Mouse (Mus musculus) hindbrain, embryonic 10.5 days (tissue): ENCODE measurements around the gene Igfbpl1. TPM values are rescaled to one million over a fixed set of nuclear protein-coding genes. Genes with fewer than 3 reads are reported as not detected.
A peak's percentile ranks its signal among the peaks of the same experiment; 100 is the strongest.

Source experiments
- DNase-seq: peaks from one replicate; pipeline ENCODE4 v3.0.0-alpha.2; 2017; ENCODE audit warnings: low spot score
- H3K27ac ChIP-seq: fragments of 300-500 bp; sonication (generic); 2 replicates; pipeline ENCODE4 v1.5.1; 2016; ENCODE audit warnings: mild to moderate bottlenecking, moderate library complexity
- H3K27me3 ChIP-seq: fragments of 300-500 bp; sonication (generic); 2 replicates; pipeline ENCODE4 v1.6.1; 2016; ENCODE audit warnings: mild to moderate bottlenecking; ENCODE audit not compliant: poor library complexity, insufficient read depth, severe bottlenecking
- H3K36me3 ChIP-seq: fragments of 300-500 bp; sonication (generic); 2 replicates; pipeline ENCODE4 v1.6.1; 2016; ENCODE audit warnings: mild to moderate bottlenecking, moderate library complexity
- H3K4me1 ChIP-seq: fragments of 300-500 bp; sonication (generic); replicated peaks from 2 replicates; pipeline ENCODE4 v1.6.1; 2016; ENCODE audit warnings: mild to moderate bottlenecking
- H3K4me3 ChIP-seq: fragments of 300-500 bp; sonication (generic); 2 replicates; pipeline ENCODE4 v1.5.1; 2016; ENCODE audit warnings: mild to moderate bottlenecking, moderate library complexity
- H3K9me3 ChIP-seq: fragments of 300-500 bp; sonication (generic); 2 replicates; pipeline ENCODE4 v1.6.1; 2016; ENCODE audit warnings: mild to moderate bottlenecking, moderate library complexity
- WGBS: fragments of 180-500 bp; shearing (Covaris S2); methylation state at CpG from one replicate; pipeline ENCODE4 v1.1.7; 2016; 5-methylcytosine and 5-hydroxymethylcytosine counted together
- polyA plus RNA-seq: library from polyadenylated mRNA; unstranded; fragments of >200 nt; fragmentation: Nextera tagmentation; extraction: Ambion mirVana; gene quantifications from 2 replicates; pipeline ENCODE4 v1.2.1, GENCODE M21; 2016

Gene Igfbpl1
- polyA plus RNA-seq, 1 experiment from 2014 or later = 56.4 TPM

- Histone ChIP-seq H3K4me3 (no peak overlapping the region), H3K36me3 (no peaks in the 10 kb centered on the region), H3K27me3 (peaks cover 28% of the 10 kb centered on the region), H3K4me1 (peaks cover 31% of the 10 kb centered on the region), H3K9me3 (no peaks in the 10 kb centered on the region), H3K27ac (no peak overlapping the region)
- no peak for DNase-seq
- 84% methylated on average over 2 of the region's 2 CpGs for WGBS
These were observed 19.5 kb upstream of the Igfbpl1 start for GRCm38 (mm10) chr4:45846263-45846662.

DNA sequence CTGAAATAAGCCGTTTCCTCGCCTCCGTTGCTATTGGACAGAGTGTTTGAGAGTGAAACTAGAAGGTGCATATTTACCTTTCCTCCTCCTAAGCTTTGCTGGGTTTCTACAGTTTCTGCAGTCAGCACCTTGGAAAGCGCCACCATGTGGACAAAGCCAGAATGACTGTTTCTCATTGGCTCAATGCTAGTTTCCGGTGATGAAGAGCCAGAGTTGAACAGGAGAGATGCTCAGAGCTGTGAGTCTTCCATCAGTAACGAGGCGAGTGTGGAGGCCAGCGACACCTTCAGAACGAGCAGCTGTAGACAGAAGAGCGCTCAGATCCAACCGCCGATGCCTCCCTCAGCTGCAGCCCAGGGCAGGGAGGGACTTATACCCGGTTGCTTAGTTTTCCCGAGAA is 17.6 kb upstream of the Igfbpl1 start:
- H3K36me3 ChIP-seq = no peaks in the 10 kb centered on the region
- peak; percentile 68 for DNase-seq
- peaks cover 18% of the 10 kb centered on the region for H3K4me1 ChIP-seq
- WGBS = 47% methylated on average over 14 of the region's 14 CpGs
- no peak overlapping the region for H3K4me3 ChIP-seq
- no peaks in the 10 kb centered on the region for H3K9me3 ChIP-seq
- H3K27ac ChIP-seq = no peak overlapping the region
- peaks cover 20% of the 10 kb centered on the region for H3K27me3 ChIP-seq

DNA sequence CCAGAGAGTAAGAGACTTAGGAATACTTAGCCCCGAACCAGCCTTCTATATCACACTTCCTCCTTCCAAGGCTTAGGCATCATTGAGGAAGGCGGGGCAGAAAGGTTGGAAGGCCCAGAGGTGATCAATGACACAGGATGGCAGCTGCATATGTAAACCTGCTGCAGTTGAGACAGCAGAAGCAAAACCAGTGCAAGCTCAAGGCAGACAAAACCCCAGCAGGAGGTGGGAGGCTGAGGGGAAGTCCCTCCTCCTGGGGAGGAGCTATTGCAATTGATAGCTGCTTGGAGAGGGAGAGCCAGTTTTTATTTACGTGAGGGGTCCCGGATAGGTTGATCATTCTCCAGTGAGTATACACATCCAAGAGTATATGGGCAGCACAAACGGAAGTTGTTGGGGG is 6.7 kb upstream of the Igfbpl1 start:
- DNase-seq = no peak
- Histone ChIP-seq H3K4me3 (no peak overlapping the region), H3K27ac (0 out of 2 replicates have a peak overlapping the region, but pooled peaks have one; percentile 23), H3K27me3 (peaks cover 36% of the 10 kb centered on the region), H3K9me3 (no peaks in the 10 kb centered on the region), H3K36me3 (no peaks in the 10 kb centered on the region), H3K4me1 (peaks cover 31% of the 10 kb centered on the region)
- 37% methylated on average over 5 of the region's 5 CpGs for WGBS

- Histone ChIP-seq H3K27ac (no peak overlapping the region), H3K27me3 (peaks cover 50% of the 10 kb centered on the region), H3K4me3 (no peak overlapping the region), H3K9me3 (no peaks in the 10 kb centered on the region), H3K36me3 (no peaks in the 10 kb centered on the region), H3K4me1 (peaks cover 35% of the 10 kb centered on the region)
- no peak for DNase-seq
- 94% methylated on average over 7 of the region's 7 CpGs for WGBS
These were observed 5.3 kb upstream of the Igfbpl1 start for GRCm38 (mm10) chr4:45831996-45832395.

DNA sequence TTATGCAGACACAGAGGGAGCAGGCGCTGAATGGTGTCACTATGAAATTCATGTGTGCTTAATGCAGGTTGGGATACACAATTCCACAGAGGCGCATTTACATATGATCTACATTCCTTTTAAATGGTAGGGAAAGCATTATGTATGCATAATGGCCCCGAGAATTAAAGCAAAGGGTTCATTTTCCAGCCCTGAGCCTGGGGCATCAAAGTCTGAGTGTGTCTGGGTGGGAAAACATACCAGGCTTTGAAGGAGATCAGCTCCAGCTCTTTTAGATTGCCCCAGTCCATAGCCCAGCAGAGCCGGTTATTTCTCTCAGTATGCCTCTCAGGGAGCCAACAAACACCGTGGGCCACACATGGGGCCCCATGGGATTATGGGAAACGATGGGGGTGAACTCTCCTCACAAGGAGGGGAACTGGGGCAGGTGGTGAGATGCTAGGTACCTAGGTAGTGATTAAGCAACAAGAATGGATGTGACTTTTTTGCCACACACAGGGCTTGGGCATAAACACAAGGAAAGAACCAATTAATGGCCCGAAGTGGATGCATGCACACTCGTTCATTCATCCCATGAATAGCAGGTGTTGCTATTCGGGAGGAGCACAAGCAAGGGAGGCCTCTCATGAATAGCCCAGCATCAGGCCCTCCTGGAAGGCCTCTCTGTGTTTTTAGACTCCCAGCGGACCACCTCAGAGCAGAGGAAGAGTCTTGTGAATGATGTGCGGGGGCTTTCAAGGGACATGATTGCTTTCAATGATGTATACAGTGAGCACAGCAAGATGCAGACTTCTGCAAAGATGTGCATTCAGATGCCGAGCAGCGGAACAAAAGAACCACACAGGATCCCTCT is 3.4 kb upstream of the Igfbpl1 start:
- Histone ChIP-seq H3K27ac (peak overlapping the region; percentile 78), H3K9me3 (no peaks in the 10 kb centered on the region), H3K4me3 (no peak overlapping the region), H3K27me3 (peaks cover 69% of the 10 kb centered on the region), H3K4me1 (peaks cover 52% of the 10 kb centered on the region), H3K36me3 (no peaks in the 10 kb centered on the region)
- WGBS = 34% methylated on average over 13 of the region's 13 CpGs
- no peak for DNase-seq

DNA sequence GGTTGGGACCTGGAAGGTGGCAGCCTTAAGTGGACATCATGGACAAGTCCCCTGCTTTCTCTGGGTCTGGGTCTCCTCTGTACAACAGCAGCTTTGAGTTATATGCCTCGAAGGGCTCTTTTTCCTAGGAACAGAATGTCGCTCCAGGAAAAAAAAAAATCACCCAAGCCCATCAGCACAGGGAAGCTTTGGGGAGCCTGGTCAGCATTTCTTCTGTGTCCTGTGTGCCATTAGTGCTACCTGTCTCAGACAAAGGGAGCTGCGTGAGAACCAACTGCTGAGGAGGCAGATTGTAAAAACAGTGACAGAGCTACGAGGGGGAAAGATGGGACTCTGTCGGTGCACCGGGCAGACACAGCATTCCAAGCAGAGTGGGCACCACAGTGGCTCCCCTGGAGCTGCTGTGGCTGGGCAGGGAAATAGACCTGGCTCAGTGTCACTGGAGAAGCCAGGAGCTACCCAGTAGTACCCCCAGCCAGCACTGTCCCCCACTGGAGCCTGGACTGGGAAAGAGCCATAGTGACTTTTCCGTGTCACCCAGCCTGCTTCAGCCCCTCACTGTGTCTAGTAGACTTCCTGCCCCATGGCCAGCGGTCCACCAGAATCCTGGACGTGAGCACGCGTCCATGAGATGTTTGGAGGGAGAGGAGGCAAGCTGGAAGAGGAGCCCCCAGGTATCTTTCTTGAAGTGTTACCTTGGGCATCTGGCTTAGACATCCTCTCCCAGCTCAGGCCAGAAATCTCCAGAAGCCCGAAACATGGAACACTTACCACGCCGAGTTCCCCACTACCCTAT is 1.8 kb downstream of the Igfbpl1 start:
- H3K9me3 ChIP-seq = no peaks in the 10 kb centered on the region
- peaks cover 84% of the 10 kb centered on the region for H3K27me3 ChIP-seq
- H3K27ac ChIP-seq = peak overlapping the region; percentile 86
- peak overlapping the region; percentile 60 for H3K4me3 ChIP-seq
- DNase-seq = peak; percentile 27
- peaks cover 8% of the 10 kb centered on the region for H3K36me3 ChIP-seq
- H3K4me1 ChIP-seq = peaks cover 81% of the 10 kb centered on the region
- WGBS = 34% methylated on average over 14 of the region's 14 CpGs

- DNase-seq = peak; percentile 71
- Histone ChIP-seq H3K9me3 (no peaks in the 10 kb centered on the region), H3K27ac (peak overlapping the region; percentile 86), H3K4me3 (peak overlapping the region; percentile 60), H3K4me1 (peaks cover 81% of the 10 kb centered on the region), H3K36me3 (peaks cover 8% of the 10 kb centered on the region), H3K27me3 (peaks cover 76% of the 10 kb centered on the region)
- 8% methylated on average over 10 of the region's 10 CpGs for WGBS
These were observed 2.5 kb downstream of the Igfbpl1 start for GRCm38 (mm10) chr4:45824049-45824760.

DNA sequence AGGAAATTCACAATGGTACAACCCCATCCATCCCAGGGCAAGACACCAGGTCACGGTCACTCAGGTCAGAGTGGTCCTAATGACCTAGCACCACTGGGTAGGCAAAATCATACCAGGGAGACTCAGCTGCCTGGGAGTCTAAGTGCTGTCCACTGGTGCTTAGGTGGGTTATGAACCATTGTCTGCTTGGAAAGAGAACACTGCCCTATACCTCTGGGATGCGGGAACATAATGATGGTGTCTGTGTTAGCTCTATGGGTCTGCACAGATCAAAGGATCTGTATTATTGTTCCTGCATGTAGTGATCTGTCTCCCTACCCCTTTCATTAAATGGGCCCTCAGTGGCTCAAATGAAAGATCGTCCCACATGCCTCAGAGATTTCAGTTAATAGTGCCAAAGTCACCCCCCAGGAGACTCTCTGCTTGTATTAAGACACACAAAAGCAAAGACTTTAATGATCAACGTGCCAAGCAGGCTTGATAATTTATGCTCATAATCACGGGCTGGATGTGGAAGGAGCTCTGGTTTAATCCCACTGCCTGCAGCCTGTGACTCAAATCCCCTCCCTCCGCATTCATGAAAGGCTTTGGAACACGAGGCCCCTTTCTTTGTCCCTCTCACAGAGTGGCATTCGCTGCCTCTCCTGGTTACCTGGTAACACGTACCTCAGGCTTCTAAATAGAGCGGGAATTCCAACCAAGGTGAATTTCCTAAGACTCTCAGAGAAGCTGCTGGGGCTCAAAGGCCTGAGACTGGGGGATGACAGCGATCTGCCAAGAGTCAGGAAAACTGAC is 3.7 kb downstream of the Igfbpl1 start:
- Histone ChIP-seq H3K4me1 (peaks cover 89% of the 10 kb centered on the region), H3K4me3 (peak overlapping the region; percentile 60)

GRCm38 (mm10) chr4:45821995-45822394 is 4.7 kb downstream of the Igfbpl1 start:
- peak overlapping the region; percentile 92 for H3K27ac ChIP-seq

More for the DNA sequence above, 3.7 kb downstream of the Igfbpl1 start:
- Histone ChIP-seq H3K36me3 (peaks cover 8% of the 10 kb centered on the region), H3K27me3 (peaks cover 64% of the 10 kb centered on the region), H3K9me3 (no peaks in the 10 kb centered on the region), H3K27ac (peak overlapping the region; percentile 86)
- DNase-seq = peak; percentile 53
- WGBS = 19% methylated on average over 11 of the region's 11 CpGs

DNA sequence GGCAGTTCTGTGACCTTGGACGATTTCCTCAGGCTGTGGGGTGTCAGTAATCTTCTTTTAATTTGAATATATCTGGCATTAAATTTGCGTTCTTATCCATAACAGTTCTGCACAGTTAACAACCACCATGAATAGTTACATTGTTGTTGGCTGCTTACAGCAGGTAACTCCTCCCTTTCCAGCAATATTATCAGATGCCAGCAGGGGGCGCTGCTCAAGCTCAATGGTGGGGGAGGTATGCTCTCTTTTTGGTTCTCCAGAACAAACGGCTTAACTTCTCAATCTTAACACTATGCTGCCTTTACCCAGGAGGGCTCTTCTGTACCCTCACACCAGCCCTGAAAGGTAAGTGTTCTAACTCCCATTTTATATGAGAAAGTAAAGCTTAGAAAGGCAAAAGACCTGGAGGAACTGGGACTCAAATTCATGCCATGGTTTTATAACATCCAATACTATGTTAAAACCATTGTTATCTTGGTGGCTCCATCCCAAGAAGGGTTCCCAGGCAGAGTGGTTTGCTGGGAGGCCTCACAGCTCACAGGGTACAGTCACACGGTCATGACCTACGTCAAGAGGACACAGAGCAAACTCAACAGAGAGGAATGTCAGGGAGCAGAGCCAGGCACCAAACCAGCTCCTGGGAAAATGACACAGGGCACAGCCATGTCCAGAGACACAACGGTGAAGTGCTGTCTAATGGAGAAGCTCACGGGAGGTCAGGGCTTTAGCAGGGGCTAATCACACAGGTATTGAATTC is 6.5 kb downstream of the Igfbpl1 start:
- Histone ChIP-seq H3K27me3 (peaks cover 37% of the 10 kb centered on the region), H3K4me3 (peak overlapping the region; percentile 39), H3K27ac (peak overlapping the region; percentile 92), H3K9me3 (no peaks in the 10 kb centered on the region), H3K4me1 (peaks cover 98% of the 10 kb centered on the region), H3K36me3 (peaks cover 8% of the 10 kb centered on the region)
- peak; percentile 78 for DNase-seq
- 42% methylated on average over 8 of the region's 8 CpGs for WGBS

More at GRCm38 (mm10) chr4:45821995-45822394, 4.7 kb downstream of the Igfbpl1 start:
- peaks cover 8% of the 10 kb centered on the region for H3K36me3 ChIP-seq
- H3K4me1 ChIP-seq = peaks cover 96% of the 10 kb centered on the region
- DNase-seq = peak; percentile 32
- H3K4me3 ChIP-seq = no peak overlapping the region
- H3K27me3 ChIP-seq = peaks cover 54% of the 10 kb centered on the region
- WGBS = 9% methylated on average over 3 of the region's 3 CpGs
- H3K9me3 ChIP-seq = no peaks in the 10 kb centered on the region

- H3K4me1 ChIP-seq = peaks cover 90% of the 10 kb centered on the region
- DNase-seq = peak; percentile 74
- 1% methylated on average over 17 of the region's 17 CpGs for WGBS
These were observed 7.4 kb downstream of the Igfbpl1 start for GRCm38 (mm10) chr4:45819208-45819931.

More at GRCm38 (mm10) chr4:45819208-45819931, 7.4 kb downstream of the Igfbpl1 start:
- H3K4me3 ChIP-seq = peak overlapping the region; percentile 39
- H3K9me3 ChIP-seq = no peaks in the 10 kb centered on the region
- H3K36me3 ChIP-seq = peaks cover 14% of the 10 kb centered on the region
- H3K27ac ChIP-seq = peak overlapping the region; percentile 92
- H3K27me3 ChIP-seq = peaks cover 28% of the 10 kb centered on the region
